Mouse (Mus musculus) spleen, postnatal 36 days (tissue): Measurements from ENCODE around the gene Cdiptos.

Experiments used
- DNase-seq, 2 experiments: peaks; one replicate each; pipeline ENCODE4 v3.0.0; 2022; ENCODE audit warnings: low spot score in 2 of 2, mixed read lengths in 1 of 2

Gene Cdiptos

GRCm38 (mm10) chr7:126975493-126975892 lies 405 bp downstream of the Cdiptos start:
- peak in 1 of 2 experiments; percentile 24 for DNase-seq

GRCm38 (mm10) chr7:126967361-126967760 lies 8.5 kb downstream of the Cdiptos start:
- DNase-seq, result no peak

- no peak for DNase-seq
Observed at GRCm38 (mm10) chr7:126965568-126965967, 10.3 kb downstream of the Cdiptos start.

GRCm38 (mm10) chr7:126963548-126964286 lies 12.2 kb downstream of the Cdiptos start:
- DNase-seq, result peak; percentile 50 to 57

GRCm38 (mm10) chr7:126961965-126962364 lies 13.9 kb downstream of the Cdiptos start:
- no peak for DNase-seq

GRCm38 (mm10) chr7:126961095-126961494 lies 14.8 kb downstream of the Cdiptos start:
- no peak for DNase-seq

- DNase-seq, result no peak
Observed at GRCm38 (mm10) chr7:126959780-126960179, 16.1 kb downstream of the Cdiptos start.

- DNase-seq, result no peak
Observed at GRCm38 (mm10) chr7:126955125-126955524, 20.8 kb downstream of the Cdiptos start.

- DNase-seq, result no peak
Observed at GRCm38 (mm10) chr7:126952646-126953045, 23.3 kb downstream of the Cdiptos start.

- no peak for DNase-seq
Observed at GRCm38 (mm10) chr7:126951741-126952140, 24.2 kb downstream of the Cdiptos start.

GRCm38 (mm10) chr7:126950647-126951615 lies 25.0 kb downstream of the Cdiptos start:
- no peak for DNase-seq

GRCm38 (mm10) chr7:126949793-126950646 lies 25.9 kb downstream of the Cdiptos start, which contains the start of gene Sez6l2:
Gene Sez6l2 (plus strand): TSS chr7:126950563.
- peak; percentile 78 for DNase-seq

GRCm38 (mm10) chr7:126949403-126949792 lies 26.5 kb downstream of the Cdiptos start, which contains the start of gene Asphd1:
Gene Asphd1 (minus strand): TSS chr7:126949582.
- DNase-seq, result peak in 1 of 2 experiments; percentile 10

- no peak for DNase-seq
Observed at GRCm38 (mm10) chr7:126948626-126949025, 27.3 kb downstream of the Cdiptos start.

- DNase-seq, result peak in 1 of 2 experiments; percentile 27
Observed at GRCm38 (mm10) chr7:126946530-126946929, 29.4 kb downstream of the Cdiptos start.

GRCm38 (mm10) chr7:126941801-126942200 lies 34.1 kb downstream of the Cdiptos start:
- DNase-seq, result no peak

GRCm38 (mm10) chr7:126941171-126941570 lies 34.7 kb downstream of the Cdiptos start:
- no peak for DNase-seq

GRCm38 (mm10) chr7:126932652-126933051 lies 43.2 kb downstream of the Cdiptos start:
- no peak for DNase-seq

- DNase-seq, result no peak
Observed at GRCm38 (mm10) chr7:126929046-126929445, 46.9 kb downstream of the Cdiptos start.

GRCm38 (mm10) chr7:126928384-126929037 lies 47.4 kb downstream of the Cdiptos start, which contains the start of gene Kctd13:
Gene Kctd13 (plus strand): TSS chr7:126928879.
- peak; percentile 93 for DNase-seq

- DNase-seq, result no peak
Observed at GRCm38 (mm10) chr7:126926299-126926698, 49.6 kb downstream of the Cdiptos start.
